Mouse (Mus musculus) embryonic facial prominence, embryonic 11.5 days (tissue): ENCODE measurements at regions not wholly inside any gene's neighbourhood (a gene's known extent, or its start where the extent isn't known, plus 50 kb on each side); places are given as distances from the start of the nearest gene placed in this dataset.

Source experiments
- ATAC-seq: fragments of 200-750 bp; cut with Nextera tagmentation; replicated peaks from 2 replicates; pipeline ENCODE4 v1.8.0; 2017; ENCODE audit warnings: low read depth; ENCODE audit not compliant: insufficient number of reproducible peaks, low FRiP score, low TSS enrichment
- DNase-seq: peaks from one replicate; pipeline ENCODE4 v3.0.0-alpha.2; 2015; ENCODE audit warnings: low spot score
- H3K27ac ChIP-seq: fragments of 300-500 bp; sonication (generic); replicated peaks from 2 replicates; pipeline ENCODE4 v1.5.1; 2014; ENCODE audit warnings: mild to moderate bottlenecking, low read depth, low read length, control low read depth
- H3K27me3 ChIP-seq: fragments of 300-500 bp; sonication (generic); 2 replicates; pipeline ENCODE4 v1.6.1; 2014; ENCODE audit warnings: mild to moderate bottlenecking, low read length, moderate library complexity, mixed read lengths; ENCODE audit not compliant: control insufficient read depth, insufficient read depth
- H3K36me3 ChIP-seq: fragments of 300-500 bp; sonication (generic); replicated peaks from 2 replicates; pipeline ENCODE4 v1.6.1; 2014; ENCODE audit warnings: low read depth, mild to moderate bottlenecking, low read length, moderate library complexity, mixed read lengths; ENCODE audit not compliant: control insufficient read depth, insufficient read depth
- H3K4me1 ChIP-seq: fragments of 300-500 bp; sonication (generic); 2 replicates; pipeline ENCODE4 v1.6.1; 2014; ENCODE audit warnings: low read length, mixed read lengths; ENCODE audit not compliant: control insufficient read depth, insufficient read depth
- H3K4me2 ChIP-seq: fragments of 300-500 bp; sonication (generic); 2 replicates; pipeline ENCODE4 v1.6.1; 2014; ENCODE audit warnings: low read depth, mild to moderate bottlenecking, control low read depth, low read length, moderate library complexity
- H3K4me3 ChIP-seq: fragments of 300-500 bp; sonication (generic); 2 replicates; pipeline ENCODE4 v1.5.1; 2014; ENCODE audit warnings: low read depth, low read length, control low read depth
- H3K9ac ChIP-seq: fragments of 300-500 bp; sonication (generic); replicated peaks from 2 replicates; pipeline ENCODE4 v1.6.1; 2014; ENCODE audit warnings: mild to moderate bottlenecking, control low read depth, low read length
- H3K9me3 ChIP-seq: fragments of 300-500 bp; sonication (generic); replicated peaks from 2 replicates; pipeline ENCODE4 v1.6.1; 2016; ENCODE audit warnings: mild to moderate bottlenecking, low read length, inconsistent platforms, mixed read lengths; ENCODE audit not compliant: control insufficient read depth
- WGBS: fragments of 180-500 bp; shearing (Covaris S2); extraction: QIAGEN DNeasy Blood & Tissue Kit; methylation state at CpG from one replicate; pipeline ENCODE4 v1.1.7; 2014; 5-methylcytosine and 5-hydroxymethylcytosine counted together

DNA sequence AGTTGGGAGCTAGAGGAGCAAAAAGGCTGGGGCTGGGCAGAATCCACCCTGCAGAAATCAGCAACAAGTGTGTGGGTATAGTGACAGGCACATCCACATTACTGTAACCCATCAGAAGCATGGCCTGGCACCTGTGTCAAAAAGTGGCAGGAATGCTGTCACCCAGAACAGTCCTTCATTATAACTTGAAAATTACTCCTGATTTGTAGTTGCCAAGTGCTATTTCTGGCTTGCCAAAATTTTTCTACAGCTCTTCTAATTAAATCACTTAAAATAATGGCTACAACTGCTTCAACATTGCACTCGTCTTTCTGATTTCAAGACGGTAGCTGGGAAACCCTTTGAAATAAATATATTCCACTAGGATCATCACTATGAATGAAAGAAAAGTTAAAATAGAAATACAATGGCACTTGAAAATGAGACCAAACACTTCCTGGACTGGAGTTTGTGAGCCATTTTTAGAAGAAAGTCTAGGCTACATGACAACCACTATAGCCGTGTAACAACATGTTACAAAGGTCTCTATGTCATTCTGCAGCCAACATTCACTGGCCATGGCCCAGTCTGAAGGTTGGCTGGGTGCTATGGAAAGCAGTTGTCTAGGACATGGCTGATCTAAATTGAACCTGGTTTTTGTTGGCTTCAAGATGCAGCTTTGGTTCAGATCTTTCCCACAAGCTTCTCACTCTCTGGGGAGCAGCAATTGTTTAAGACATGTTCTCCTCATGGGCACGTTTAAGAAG is 190.6 kb upstream of the Tapt1 start:
- DNase-seq (no peak), ATAC-seq (no peak)
- Histone ChIP-seq H3K9ac (no peak overlapping the region), H3K4me3 (no peak overlapping the region), H3K27ac (no peak overlapping the region), H3K4me1 (no peaks in the 10 kb centered on the region), H3K27me3 (no peaks in the 10 kb centered on the region), H3K4me2 (no peak overlapping the region), H3K9me3 (no peaks in the 10 kb centered on the region), H3K36me3 (no peaks in the 10 kb centered on the region)
- 86% methylated on average over 4 of the region's 4 CpGs for WGBS

DNA sequence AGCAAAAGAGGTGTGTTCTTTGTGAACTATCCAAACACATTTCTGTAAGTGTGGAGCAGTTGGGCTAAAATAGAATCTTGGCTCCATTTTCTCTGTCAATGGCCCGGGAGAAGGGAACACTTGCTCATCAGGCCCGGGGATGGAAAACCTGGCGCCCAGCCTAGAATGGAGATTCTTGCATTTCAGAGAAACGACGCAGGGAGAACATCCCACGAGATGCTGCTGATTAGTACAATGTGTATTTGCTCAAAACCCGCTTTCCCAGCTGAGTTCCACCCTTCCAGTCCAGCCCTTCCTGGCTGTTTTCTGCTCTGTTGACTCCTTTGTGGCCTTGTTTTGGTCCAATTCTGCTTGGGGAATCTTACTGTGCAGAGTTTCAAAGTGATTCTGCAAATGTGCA is 188.0 kb upstream of the Tapt1 start:
- Histone ChIP-seq H3K4me1 (no peaks in the 10 kb centered on the region), H3K9ac (no peak overlapping the region), H3K27me3 (no peaks in the 10 kb centered on the region), H3K36me3 (no peaks in the 10 kb centered on the region), H3K27ac (no peak overlapping the region), H3K9me3 (no peaks in the 10 kb centered on the region), H3K4me2 (no peak overlapping the region), H3K4me3 (no peak overlapping the region)
- ATAC-seq, result no peak
- WGBS, result 74% methylated on average over 7 of the region's 7 CpGs
- no peak for DNase-seq

- H3K4me2 ChIP-seq, result no peak overlapping the region
- no peaks in the 10 kb centered on the region for H3K27me3 ChIP-seq
- no peaks in the 10 kb centered on the region for H3K4me1 ChIP-seq
- DNase-seq (no peak), ATAC-seq (no peak)
- 76% methylated on average over 6 of the region's 6 CpGs for WGBS
- H3K36me3 ChIP-seq, result no peaks in the 10 kb centered on the region
- H3K4me3 ChIP-seq, result no peak overlapping the region
- H3K9ac ChIP-seq, result no peak overlapping the region
- no peak overlapping the region for H3K27ac ChIP-seq
- no peaks in the 10 kb centered on the region for H3K9me3 ChIP-seq
Observed at GRCm38 (mm10) chr5:44403300-44403699, 176.9 kb upstream of the Tapt1 start.

DNA sequence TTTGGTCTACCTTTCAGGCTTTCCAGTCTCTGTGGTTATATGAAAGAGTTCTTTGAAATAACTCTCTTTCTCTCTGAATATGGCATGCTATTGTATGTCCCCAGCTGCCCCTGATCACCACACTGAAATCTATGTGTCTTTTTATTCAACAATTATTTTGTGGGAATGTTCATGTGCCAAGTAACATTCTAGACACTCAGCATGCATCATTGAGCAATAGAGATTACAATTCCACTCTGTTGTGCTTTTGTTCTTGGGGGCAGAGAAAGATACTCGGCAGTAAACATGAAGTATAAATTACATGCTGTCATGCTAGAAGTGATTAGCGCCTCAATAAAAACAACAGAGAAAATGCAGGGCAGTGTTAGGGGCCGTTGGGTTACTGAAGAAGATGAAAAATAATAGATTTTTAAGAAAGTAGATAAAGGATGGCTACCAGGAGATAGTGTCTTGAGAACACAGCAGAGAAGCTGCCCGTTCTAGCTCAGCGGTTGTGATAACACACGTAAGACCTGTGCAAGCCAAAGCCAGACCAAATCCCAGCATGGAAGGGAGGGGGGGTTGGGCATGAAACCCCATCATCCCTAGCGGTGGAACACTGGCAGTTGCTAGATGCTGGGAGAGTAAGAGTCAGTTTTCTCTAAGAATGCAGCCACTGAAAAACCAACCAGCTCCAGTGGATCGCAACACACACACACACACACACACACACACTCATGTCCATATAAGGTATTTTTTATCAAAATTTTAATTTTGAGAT is 174.3 kb upstream of the Tapt1 start:
- H3K4me1 ChIP-seq, result no peaks in the 10 kb centered on the region
- H3K9ac ChIP-seq, result no peak overlapping the region
- H3K9me3 ChIP-seq, result no peaks in the 10 kb centered on the region
- ATAC-seq, result no peak
- no peak for DNase-seq
- 81% methylated on average over 8 of the region's 8 CpGs for WGBS
- H3K27me3 ChIP-seq, result no peaks in the 10 kb centered on the region
- no peak overlapping the region for H3K4me2 ChIP-seq
- no peak overlapping the region for H3K4me3 ChIP-seq
- no peaks in the 10 kb centered on the region for H3K36me3 ChIP-seq
- no peak overlapping the region for H3K27ac ChIP-seq

- H3K4me2 ChIP-seq, result no peak overlapping the region
- 57% methylated on average over 6 of the region's 6 CpGs for WGBS
- H3K4me1 ChIP-seq, result no peaks in the 10 kb centered on the region; the same call in 1 of the 2 replicates
- H3K4me3 ChIP-seq, result no peak overlapping the region
- H3K9ac ChIP-seq, result no peak overlapping the region
- no peaks in the 10 kb centered on the region for H3K36me3 ChIP-seq
- DNase-seq (no peak), ATAC-seq (no peak)
- H3K27ac ChIP-seq, result no peak overlapping the region
- no peaks in the 10 kb centered on the region for H3K27me3 ChIP-seq
- H3K9me3 ChIP-seq, result no peaks in the 10 kb centered on the region
Observed at GRCm38 (mm10) chr5:44387237-44387810, 160.9 kb upstream of the Tapt1 start.

- Histone ChIP-seq H3K27ac (no peak overlapping the region), H3K9me3 (no peaks in the 10 kb centered on the region), H3K4me2 (no peak overlapping the region), H3K27me3 (no peaks in the 10 kb centered on the region), H3K4me1 (no peaks in the 10 kb centered on the region; the same call in 1 of the 2 replicates), H3K9ac (no peak overlapping the region), H3K36me3 (no peaks in the 10 kb centered on the region), H3K4me3 (no peak overlapping the region)
- ATAC-seq, result no peak
- WGBS, result 20% methylated on average over 6 of the region's 6 CpGs
- peak; percentile 74 for DNase-seq
Observed at GRCm38 (mm10) chr5:44386176-44386575, 159.8 kb upstream of the Tapt1 start.

DNA sequence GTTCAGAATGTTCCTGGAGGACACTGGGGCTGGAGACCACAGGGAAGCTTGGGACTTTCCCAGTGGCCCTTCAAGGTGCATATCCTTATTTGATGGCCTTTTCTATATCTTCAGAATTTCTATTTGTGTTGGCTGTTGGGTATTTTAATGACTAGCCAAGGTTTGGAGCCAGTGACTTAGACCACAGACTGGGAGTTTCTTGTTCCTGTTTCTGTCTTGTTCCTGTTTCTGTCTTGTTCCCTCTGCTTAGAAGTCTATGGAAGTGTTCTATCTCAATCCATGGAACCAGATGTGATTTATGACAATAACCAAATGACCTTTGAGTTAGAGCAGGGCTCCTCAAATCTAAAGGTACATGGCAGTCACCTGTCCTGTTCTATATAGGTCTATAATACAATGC is 156.6 kb upstream of the Tapt1 start:
- ATAC-seq (no peak), DNase-seq (no peak)
- Histone ChIP-seq H3K27me3 (no peaks in the 10 kb centered on the region), H3K9me3 (no peaks in the 10 kb centered on the region), H3K27ac (no peak overlapping the region), H3K4me3 (no peak overlapping the region), H3K4me2 (no peak overlapping the region), H3K9ac (no peak overlapping the region), H3K36me3 (no peaks in the 10 kb centered on the region), H3K4me1 (no peaks in the 10 kb centered on the region; the same call in 1 of the 2 replicates)

DNA sequence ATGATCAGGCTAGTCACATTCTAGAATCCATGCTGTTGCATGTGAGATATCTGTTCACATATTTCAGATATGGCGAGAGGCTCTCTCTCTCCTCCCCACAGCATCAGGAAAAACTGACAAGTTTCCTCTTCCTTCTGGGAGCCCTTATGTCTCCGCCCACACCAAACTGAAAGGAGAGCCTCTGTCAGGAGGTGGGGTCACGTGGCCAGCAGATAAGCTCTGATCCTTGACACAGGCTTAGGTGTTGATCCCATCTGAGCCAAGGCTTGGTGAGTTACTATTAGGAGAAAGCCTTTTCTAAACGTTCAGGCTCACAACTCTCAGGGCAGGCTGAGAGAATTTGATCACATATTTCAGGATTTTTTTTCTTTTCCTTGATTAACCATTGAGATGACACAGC is 143.6 kb upstream of the Tapt1 start:
- DNase-seq, result no peak
- H3K9me3 ChIP-seq, result no peaks in the 10 kb centered on the region
- no peak overlapping the region for H3K27ac ChIP-seq
- no peak overlapping the region for H3K4me3 ChIP-seq
- ATAC-seq, result no peak
- no peaks in the 10 kb centered on the region for H3K4me1 ChIP-seq
- 26% methylated on average over 4 of the region's 4 CpGs for WGBS
- H3K27me3 ChIP-seq, result no peaks in the 10 kb centered on the region
- no peaks in the 10 kb centered on the region for H3K36me3 ChIP-seq
- H3K9ac ChIP-seq, result no peak overlapping the region
- H3K4me2 ChIP-seq, result no peak overlapping the region
